Mouse (Mus musculus): ENCODE measurements around the gene Adgrl4. TPM values are rescaled to one million over a fixed set of nuclear protein-coding genes. Genes with fewer than 3 reads are reported as not detected.
A peak's percentile ranks its signal among the peaks of the same experiment; 100 is the strongest.

The Adgrl4 gene
- polyA plus RNA-seq, 1 experiment from 2014 or later, result 14.3 TPM

GRCm38 (mm10) chr3:151547182-151547581, 109.5 kb downstream of the Adgrl4 start:
- Histone ChIP-seq H3K27me3 (no peaks in the 10 kb centered on the region), H3K4me2 (no peak overlapping the region), H3K4me3 (no peak overlapping the region), H3K36me3 (no peaks in the 10 kb centered on the region), H3K4me1 (replicated peaks) (0 out of 2 replicates have a peak, but pooled peaks cover 3% of the 10 kb centered on the region), H3K9me3 (no peaks in the 10 kb centered on the region), H3K9ac (no peak overlapping the region), H3K27ac (replicated peaks) (no peak overlapping the region)
- no peak for ATAC-seq (ENCODE audit: low FRiP score, low read depth)
- 98% methylated on average over 3 of the region's 3 CpGs for WGBS

- H3K36me3 ChIP-seq, result no peaks in the 10 kb centered on the region
- H3K9ac ChIP-seq, result no peak overlapping the region
- 48% methylated on average over 5 of the region's 5 CpGs for WGBS
- no peak overlapping the region for H3K27ac ChIP-seq (replicated peaks)
- 0 out of 2 replicates have a peak, but pooled peaks cover 3% of the 10 kb centered on the region for H3K4me1 ChIP-seq (replicated peaks)
- H3K9me3 ChIP-seq, result no peaks in the 10 kb centered on the region
- H3K4me2 ChIP-seq, result no peak overlapping the region
- ATAC-seq (ENCODE audit: low FRiP score, low read depth), result no peak
- no peak overlapping the region for H3K4me3 ChIP-seq
- no peaks in the 10 kb centered on the region for H3K27me3 ChIP-seq
Observed at GRCm38 (mm10) chr3:151551002-151551401, 113.3 kb downstream of the Adgrl4 start.

- 81% methylated on average over 2 of the region's 2 CpGs for WGBS
- Histone ChIP-seq H3K27me3 (no peaks in the 10 kb centered on the region), H3K4me1 (replicated peaks) (no peaks in the 10 kb centered on the region), H3K27ac (replicated peaks) (no peak overlapping the region), H3K4me3 (no peak overlapping the region), H3K4me2 (no peak overlapping the region), H3K36me3 (no peaks in the 10 kb centered on the region), H3K9ac (no peak overlapping the region), H3K9me3 (no peaks in the 10 kb centered on the region)
- ATAC-seq (ENCODE audit: low FRiP score, low read depth), result no peak
Observed at GRCm38 (mm10) chr3:151556635-151557034, 118.9 kb downstream of the Adgrl4 start.

- no peak overlapping the region for H3K4me2 ChIP-seq
- ATAC-seq (ENCODE audit: low FRiP score, low read depth), result no peak
- H3K36me3 ChIP-seq, result no peaks in the 10 kb centered on the region
- H3K9ac ChIP-seq, result no peak overlapping the region
- H3K27ac ChIP-seq (replicated peaks), result no peak overlapping the region
- no peaks in the 10 kb centered on the region for H3K9me3 ChIP-seq
- WGBS, result 76% methylated on average over 2 of the region's 2 CpGs
- H3K27me3 ChIP-seq, result no peaks in the 10 kb centered on the region
- H3K4me3 ChIP-seq, result no peak overlapping the region
- H3K4me1 ChIP-seq (replicated peaks), result no peaks in the 10 kb centered on the region
Observed at GRCm38 (mm10) chr3:151557125-151557524, 119.4 kb downstream of the Adgrl4 start.

GRCm38 (mm10) chr3:151557607-151558006, 119.9 kb downstream of the Adgrl4 start:
- 78% methylated on average over 5 of the region's 5 CpGs for WGBS
- ATAC-seq (ENCODE audit: low FRiP score, low read depth), result no peak
- H3K27ac ChIP-seq (replicated peaks), result no peak overlapping the region
- H3K4me2 ChIP-seq, result no peak overlapping the region
- H3K9ac ChIP-seq, result no peak overlapping the region
- no peaks in the 10 kb centered on the region for H3K9me3 ChIP-seq
- H3K4me3 ChIP-seq, result no peak overlapping the region
- H3K4me1 ChIP-seq (replicated peaks), result no peaks in the 10 kb centered on the region
- H3K27me3 ChIP-seq, result no peaks in the 10 kb centered on the region
- no peaks in the 10 kb centered on the region for H3K36me3 ChIP-seq

GRCm38 (mm10) chr3:151558374-151558773, 120.7 kb downstream of the Adgrl4 start:
- Histone ChIP-seq H3K4me1 (replicated peaks) (no peaks in the 10 kb centered on the region), H3K9me3 (no peaks in the 10 kb centered on the region), H3K27ac (replicated peaks) (no peak overlapping the region), H3K27me3 (no peaks in the 10 kb centered on the region), H3K4me2 (no peak overlapping the region), H3K4me3 (no peak overlapping the region), H3K9ac (no peak overlapping the region), H3K36me3 (no peaks in the 10 kb centered on the region)
- ATAC-seq (ENCODE audit: low FRiP score, low read depth), result no peak
- 74% methylated on average over 4 of the region's 4 CpGs for WGBS

GRCm38 (mm10) chr3:151565664-151566621, 128.3 kb downstream of the Adgrl4 start:
- no peaks in the 10 kb centered on the region for H3K9me3 ChIP-seq
- H3K27ac ChIP-seq (replicated peaks), result peak overlapping the region; percentile 38; the same call in 1 of the 2 replicates
- no peak overlapping the region for H3K9ac ChIP-seq
- peaks cover 7% of the 10 kb centered on the region; the same call in 1 of the 2 replicates for H3K4me1 ChIP-seq (replicated peaks)
- no peaks in the 10 kb centered on the region for H3K36me3 ChIP-seq
- peak overlapping the region; percentile 17; the same call in 1 of the 2 replicates for H3K4me2 ChIP-seq
- no peak for ATAC-seq (ENCODE audit: low FRiP score, low read depth)
- 55% methylated on average over 16 of the region's 16 CpGs for WGBS
- no peaks in the 10 kb centered on the region for H3K27me3 ChIP-seq
- no peak overlapping the region for H3K4me3 ChIP-seq

- H3K4me1 ChIP-seq (replicated peaks), result peaks cover 7% of the 10 kb centered on the region; the same call in 1 of the 2 replicates
- H3K4me3 ChIP-seq, result no peak overlapping the region
- no peak overlapping the region for H3K4me2 ChIP-seq
- no peaks in the 10 kb centered on the region for H3K36me3 ChIP-seq
- H3K27ac ChIP-seq (replicated peaks), result no peak overlapping the region
- no peaks in the 10 kb centered on the region for H3K9me3 ChIP-seq
- H3K9ac ChIP-seq, result no peak overlapping the region
- 50% methylated on average over 5 of the region's 5 CpGs for WGBS
- no peak for ATAC-seq (ENCODE audit: low FRiP score, low read depth)
- H3K27me3 ChIP-seq, result no peaks in the 10 kb centered on the region
Observed at GRCm38 (mm10) chr3:151566629-151567028, 128.9 kb downstream of the Adgrl4 start.

GRCm38 (mm10) chr3:151567541-151567940, 129.9 kb downstream of the Adgrl4 start:
- Histone ChIP-seq H3K4me3 (no peak overlapping the region), H3K9me3 (no peaks in the 10 kb centered on the region), H3K4me1 (replicated peaks) (peaks cover 7% of the 10 kb centered on the region; the same call in 1 of the 2 replicates), H3K27me3 (no peaks in the 10 kb centered on the region), H3K4me2 (no peak overlapping the region), H3K9ac (no peak overlapping the region), H3K36me3 (no peaks in the 10 kb centered on the region), H3K27ac (replicated peaks) (no peak overlapping the region)
- ATAC-seq (ENCODE audit: low FRiP score, low read depth), result no peak
- WGBS, result 27% methylated on average over 3 of the region's 3 CpGs

GRCm38 (mm10) chr3:151572089-151572488, 134.4 kb downstream of the Adgrl4 start:
- no peaks in the 10 kb centered on the region for H3K27me3 ChIP-seq
- no peak overlapping the region for H3K4me2 ChIP-seq
- H3K9ac ChIP-seq, result no peak overlapping the region
- no peak for ATAC-seq (ENCODE audit: low FRiP score, low read depth)
- H3K4me1 ChIP-seq (replicated peaks), result no peaks in the 10 kb centered on the region
- WGBS, result 88% methylated on average over 5 of the region's 5 CpGs
- H3K4me3 ChIP-seq, result no peak overlapping the region
- no peaks in the 10 kb centered on the region for H3K9me3 ChIP-seq
- H3K27ac ChIP-seq (replicated peaks), result no peak overlapping the region
- no peaks in the 10 kb centered on the region for H3K36me3 ChIP-seq

GRCm38 (mm10) chr3:151575292-151575691, 137.6 kb downstream of the Adgrl4 start:
- H3K9ac ChIP-seq, result no peak overlapping the region
- no peak for ATAC-seq (ENCODE audit: low FRiP score, low read depth)
- H3K9me3 ChIP-seq, result no peaks in the 10 kb centered on the region
- no peaks in the 10 kb centered on the region for H3K4me1 ChIP-seq (replicated peaks)
- 55% methylated on average over 7 of the region's 7 CpGs for WGBS
- H3K27ac ChIP-seq (replicated peaks), result no peak overlapping the region
- no peak overlapping the region for H3K4me3 ChIP-seq
- no peaks in the 10 kb centered on the region for H3K36me3 ChIP-seq
- no peak overlapping the region for H3K4me2 ChIP-seq
- no peaks in the 10 kb centered on the region for H3K27me3 ChIP-seq

GRCm38 (mm10) chr3:151576155-151576554, 138.5 kb downstream of the Adgrl4 start:
- no peak for ATAC-seq (ENCODE audit: low FRiP score, low read depth)
- H3K4me3 ChIP-seq, result no peak overlapping the region
- WGBS, result 80% methylated on average over 3 of the region's 3 CpGs

More at GRCm38 (mm10) chr3:151576155-151576554, 138.5 kb downstream of the Adgrl4 start:
- H3K9ac ChIP-seq, result no peak overlapping the region
- H3K36me3 ChIP-seq, result no peaks in the 10 kb centered on the region
- H3K27me3 ChIP-seq, result no peaks in the 10 kb centered on the region
- no peak overlapping the region for H3K4me2 ChIP-seq
- no peak overlapping the region for H3K27ac ChIP-seq (replicated peaks)
- H3K9me3 ChIP-seq, result no peaks in the 10 kb centered on the region
- no peaks in the 10 kb centered on the region for H3K4me1 ChIP-seq (replicated peaks)

All from hindbrain, embryonic 15.5 days (tissue).